Mouse (Mus musculus) small intestine, adult 2 months (tissue): Measurements from ENCODE around the gene Pou3f1. TPM values are rescaled to one million over a fixed set of nuclear protein-coding genes. Genes with fewer than 3 reads are reported as not detected.

Source experiments
- H3K27ac ChIP-seq: fragments of 200-500 bp; 2 replicates; pipeline ENCODE4 v1.5.1; 2012; ENCODE audit warnings: low read depth, low read length, control low read depth, inconsistent platforms; ENCODE audit not compliant: insufficient read depth
- H3K27me3 ChIP-seq: fragments of 200-500 bp; 2 replicates; pipeline ENCODE4 v1.6.1; 2012; ENCODE audit warnings: mild to moderate bottlenecking, moderate library complexity, low read length, inconsistent platforms; ENCODE audit not compliant: control insufficient read depth, insufficient read depth
- H3K36me3 ChIP-seq: fragments of 200-500 bp; 2 replicates; pipeline ENCODE4 v1.6.1; 2012; ENCODE audit warnings: mild to moderate bottlenecking, low read length, control low read depth, inconsistent platforms; ENCODE audit not compliant: control insufficient read depth, insufficient read depth
- H3K4me1 ChIP-seq: fragments of 200-500 bp; 2 replicates; pipeline ENCODE4 v1.6.1; 2012; ENCODE audit warnings: low read length, inconsistent platforms, mixed read lengths; ENCODE audit not compliant: control insufficient read depth, insufficient read depth, insufficient read length
- H3K4me3 ChIP-seq: fragments of 200-500 bp; 2 replicates; pipeline ENCODE4 v1.5.1; 2012; ENCODE audit warnings: low read depth, mild to moderate bottlenecking, control low read depth, inconsistent platforms, low read length, moderate library complexity
- CTCF ChIP-seq: fragments of 200-500 bp; IDR thresholded peaks from 2 replicates; pipeline ENCODE4 v1.5.1; 2012; ENCODE audit warnings: low read depth, mild to moderate bottlenecking, control low read depth, inconsistent platforms, low read length, moderate library complexity, mixed read lengths; ENCODE audit not compliant: insufficient replicate concordance, insufficient read length; ENCODE audit errors: extremely low read depth
- POLR2A ChIP-seq: fragments of 200-500 bp; IDR thresholded peaks from 2 replicates; pipeline ENCODE4 v1.6.1; 2012; ENCODE audit warnings: low read depth, mild to moderate bottlenecking, control low read depth, inconsistent platforms, low read length, moderate library complexity
- WGBS: fragments of 180-500 bp; shearing (Covaris S2); methylation state at CpG from one replicate; pipeline ENCODE4 v1.1.7; 2018; 5-methylcytosine and 5-hydroxymethylcytosine counted together
- polyA plus RNA-seq: library from polyadenylated mRNA; depleted of rRNA; stranded (reverse); fragments of >200 nt; gene quantifications from 2 replicates; pipeline ENCODE4 v1.2.3, GENCODE M21; 2012

The Pou3f1 gene
- polyA plus RNA-seq, 1 experiment = 0.09 TPM

- WGBS = 42% methylated on average over 6 of the region's 6 CpGs
- no peak overlapping the region for H3K4me3 ChIP-seq
Measured at GRCm38 (mm10) chr4:124699791-124700190, 43.2 kb downstream of the Pou3f1 start.

GRCm38 (mm10) chr4:124700248-124700971 lies 43.8 kb downstream of the Pou3f1 start, which contains the start of gene Fhl3:
Gene Fhl3 (plus strand): TSS chr4:124700701.
- TF ChIP-seq POLR2A (peak; percentile 21; the same call in 1 of the 2 replicates), CTCF (no peak)
- Histone ChIP-seq H3K27me3 (no peaks in the 10 kb centered on the region), H3K4me3 (peak within 1 kb of the TSS; percentile 66), H3K27ac (peak within 1 kb of the TSS; percentile 23; the same call in 1 of the 2 replicates), H3K4me1 (peaks cover 19% of the 10 kb centered on the region), H3K36me3 (no peaks in the 10 kb centered on the region)
- 1% methylated on average over 59 of the region's 59 CpGs for WGBS

More at GRCm38 (mm10) chr4:124699791-124700190, 43.2 kb downstream of the Pou3f1 start:
- H3K27ac ChIP-seq = 0 out of 2 replicates have a peak overlapping the region, but pooled peaks have one; percentile 23
- TF ChIP-seq POLR2A (no peak), CTCF (no peak)
- peaks cover 19% of the 10 kb centered on the region for H3K4me1 ChIP-seq
- H3K36me3 ChIP-seq = no peaks in the 10 kb centered on the region
- H3K27me3 ChIP-seq = no peaks in the 10 kb centered on the region

- Histone ChIP-seq H3K36me3 (no peaks in the 10 kb centered on the region), H3K4me1 (peaks cover 20% of the 10 kb centered on the region), H3K27ac (no peak overlapping the region), H3K27me3 (no peaks in the 10 kb centered on the region), H3K4me3 (peak overlapping the region; percentile 66)
- TF ChIP-seq CTCF = no peak
- no peak for TF ChIP-seq POLR2A
- 20% methylated on average over 22 of the region's 22 CpGs for WGBS
Measured at GRCm38 (mm10) chr4:124701052-124701845, 44.6 kb downstream of the Pou3f1 start.

- Histone ChIP-seq H3K4me1 (peaks cover 18% of the 10 kb centered on the region), H3K4me3 (peak overlapping the region; percentile 66; the same call in 1 of the 2 replicates), H3K27ac (no peak overlapping the region), H3K36me3 (no peaks in the 10 kb centered on the region), H3K27me3 (no peaks in the 10 kb centered on the region)
- WGBS = 93% methylated on average over 3 of the region's 5 CpGs
- no peak for TF ChIP-seq POLR2A
- TF ChIP-seq CTCF = no peak
Measured at GRCm38 (mm10) chr4:124701916-124702315, 45.3 kb downstream of the Pou3f1 start.

GRCm38 (mm10) chr4:124703406-124703805 lies 46.8 kb downstream of the Pou3f1 start:
- Histone ChIP-seq H3K27ac (peak overlapping the region; percentile 30), H3K4me1 (peaks cover 20% of the 10 kb centered on the region), H3K4me3 (no peak overlapping the region), H3K27me3 (no peaks in the 10 kb centered on the region), H3K36me3 (no peaks in the 10 kb centered on the region)
- TF ChIP-seq CTCF (no peak), POLR2A (no peak)
- WGBS = 54% methylated on average over 2 of the region's 2 CpGs

- WGBS = 54% methylated on average over 6 of the region's 6 CpGs
- TF ChIP-seq CTCF (no peak), POLR2A (no peak)
- peaks cover 20% of the 10 kb centered on the region for H3K4me1 ChIP-seq
Measured at GRCm38 (mm10) chr4:124703881-124704796, 47.5 kb downstream of the Pou3f1 start.

GRCm38 (mm10) chr4:124704797-124705474 lies 48.3 kb downstream of the Pou3f1 start:
- Histone ChIP-seq H3K27ac (peak overlapping the region; percentile 57; the same call in 1 of the 2 replicates), H3K4me3 (no peak overlapping the region), H3K27me3 (no peaks in the 10 kb centered on the region), H3K36me3 (no peaks in the 10 kb centered on the region), H3K4me1 (peaks cover 26% of the 10 kb centered on the region)
- 50% methylated on average over 11 of the region's 11 CpGs for WGBS
- no peak for TF ChIP-seq CTCF
- no peak for TF ChIP-seq POLR2A

More at GRCm38 (mm10) chr4:124703881-124704796, 47.5 kb downstream of the Pou3f1 start:
- peak overlapping the region; percentile 57 for H3K27ac ChIP-seq
- no peak overlapping the region for H3K4me3 ChIP-seq
- H3K36me3 ChIP-seq = no peaks in the 10 kb centered on the region
- no peaks in the 10 kb centered on the region for H3K27me3 ChIP-seq
